Mouse (Mus musculus) heart, postnatal 0 days (tissue): ENCODE measurements around the gene Cic.

ENCODE experiments used
- CTCF ChIP-seq: IDR thresholded peaks from 2 replicates; pipeline ENCODE4 v1.5.1; 2016; ENCODE audit warnings: antibody characterized with exemption, control low read depth, low read depth
- EP300 ChIP-seq: IDR thresholded peaks from 2 replicates; pipeline ENCODE4 v1.6.1; 2016; ENCODE audit warnings: antibody characterized with exemption, low read depth

DNA sequence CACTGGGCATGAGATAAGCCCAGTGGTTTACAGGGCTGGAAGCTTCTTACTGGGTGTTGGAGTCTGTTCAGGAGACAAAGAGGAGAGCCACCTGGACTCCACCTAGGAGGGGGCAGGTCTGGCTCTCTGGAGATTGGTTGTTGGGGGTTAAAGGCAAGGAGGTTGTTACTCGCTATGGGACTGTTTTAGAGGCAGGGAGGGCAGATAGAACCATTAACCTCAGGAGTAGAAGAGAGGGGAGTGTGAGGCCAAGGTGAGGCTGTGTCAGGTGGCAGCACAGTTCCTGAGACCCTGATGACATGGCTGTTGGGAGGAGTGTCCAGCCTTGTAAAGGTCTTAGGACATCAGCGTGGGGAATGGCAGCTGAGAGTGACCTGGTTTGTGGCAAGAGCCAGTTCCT lies 16.7 kb downstream of the Cic start:
- TF ChIP-seq EP300 (no peak), CTCF (no peak)
